Mouse (Mus musculus) Patski (cell line): ENCODE measurements around the gene Fam102b. TPM values are rescaled to one million over a fixed set of nuclear protein-coding genes. Genes with fewer than 3 reads are reported as not detected.

Source experiments
- ATAC-seq: fragments of 100-300 bp; one replicate; pipeline ENCODE4 v1.8.0; 2021
- CTCF ChIA-PET: fragments of 350-600 bp; sonication (Branson Sonifier 250); formaldehyde crosslinking; loops from one replicate; lab custom pipeline; 2022; ENCODE audit warnings: inconsistent platforms; lab: Charles Lee
- POLR2A ChIA-PET: fragments of 350-600 bp; sonication (Branson Sonifier 250); formaldehyde crosslinking; loops from one replicate; lab custom pipeline; 2022; ENCODE audit warnings: antibody characterized with exemption, inconsistent platforms; lab: Charles Lee
- DNase-seq: peaks from one replicate; pipeline ENCODE4 v3.0.0-alpha.2; 2011; ENCODE audit warnings: low read depth, low spot score
- H3K27me3 ChIP-seq: fragments of 371-371 bp; one replicate; pipeline ENCODE4 v1.5.1; 2021
- CTCF ChIP-seq: fragments of 100-300 bp; IDR thresholded peaks from one replicate; pipeline ENCODE4 v1.5.1; 2021
- in situ Hi-C: fragments of 300-500 bp; cut with MboI; formaldehyde crosslinking; loops from 3 replicates; pipeline ENCODE4 v1.11.1; 2018; ENCODE audit warnings: low pct_unique_long_range_greater_than_20kb, mixed read lengths
- polyA plus RNA-seq: library from polyadenylated mRNA; unstranded; gene quantifications from one replicate; pipeline ENCODE4 v1.2.3, GENCODE M21; 2021

The Fam102b gene
- polyA plus RNA-seq, 1 experiment from 2014 or later, result 30.5 TPM

GRCm38 (mm10) chr3:108939573-108939972 is 87.8 kb downstream of the Fam102b start, which contains the start of gene Henmt1:
Gene Henmt1 (plus strand): TSS chr3:108939873.
- DNase-seq (no peak), ATAC-seq (no peak)
- H3K27me3 ChIP-seq, result no peaks in the 10 kb centered on the region
- in situ Hi-C loops, result no loop called here
- ChIA-PET POLR2A (no interaction called here), CTCF (interaction anchor here (0.8 kb wide), 1 partner anchor 14 kb away, joined by 3 read pairs; no protein-coding TSS in a partner anchor)
- TF ChIP-seq CTCF, result no peak

GRCm38 (mm10) chr3:108938691-108939090 is 88.7 kb downstream of the Fam102b start:
- in situ Hi-C loops, result no loop called here
- CTCF ChIA-PET, result no interaction called here
- no peaks in the 10 kb centered on the region for H3K27me3 ChIP-seq
- no peak for TF ChIP-seq CTCF
- DNase-seq (no peak), ATAC-seq (no peak)
- POLR2A ChIA-PET, result no interaction called here

GRCm38 (mm10) chr3:108933557-108933956 is 93.8 kb downstream of the Fam102b start:
- no peaks in the 10 kb centered on the region for H3K27me3 ChIP-seq
- ChIA-PET CTCF (interaction anchor here (1.6 kb wide), 1 partner anchor 31 kb away, joined by 3 read pairs; no protein-coding TSS in a partner anchor), POLR2A (no interaction called here)

GRCm38 (mm10) chr3:108926308-108926707 is 101.1 kb downstream of the Fam102b start:
- in situ Hi-C loops, result no loop called here
- no peaks in the 10 kb centered on the region for H3K27me3 ChIP-seq
- ATAC-seq, result no peak
- CTCF ChIA-PET, result interaction anchor here (1.1 to 1.3 kb wide), 2 partner anchors 9 to 100 kb away, joined by 3 read pairs; partner anchors contain the start of gene Fam102b
- POLR2A ChIA-PET, result interaction anchor here (0.6 kb wide), 1 partner anchor 26 kb away, joined by 3 read pairs; no protein-coding TSS in a partner anchor
- DNase-seq, result no peak
- TF ChIP-seq CTCF, result no peak

More at GRCm38 (mm10) chr3:108933557-108933956, 93.8 kb downstream of the Fam102b start:
- ATAC-seq (no peak), DNase-seq (no peak)
- TF ChIP-seq CTCF, result no peak
- in situ Hi-C loops, result no loop called here

GRCm38 (mm10) chr3:108925677-108926076 is 101.7 kb downstream of the Fam102b start:
- DNase-seq (no peak), ATAC-seq (no peak)
- H3K27me3 ChIP-seq, result no peaks in the 10 kb centered on the region
- POLR2A ChIA-PET, result interaction anchor here (0.6 kb wide), 1 partner anchor 26 kb away, joined by 3 read pairs; no protein-coding TSS in a partner anchor
- no peak for TF ChIP-seq CTCF
- CTCF ChIA-PET, result interaction anchor here (0.6 to 1.3 kb wide), 4 partner anchors 9 to 85 kb away, joined by 3 to 4 read pairs (median 3); partner anchors contain the start of gene Henmt1
- in situ Hi-C loops, result no loop called here

- ChIA-PET POLR2A (no interaction called here), CTCF (interaction anchor here (0.8 to 1.6 kb wide), 4 partner anchors 8 to 105 kb away, joined by 3 to 6 read pairs (median 4); partner anchors contain the start of gene Fam102b)
- TF ChIP-seq CTCF, result no peak
- in situ Hi-C loops, result no loop called here
- no peaks in the 10 kb centered on the region for H3K27me3 ChIP-seq
- ATAC-seq, result no peak
- no peak for DNase-seq
These were observed 105.6 kb downstream of the Fam102b start for GRCm38 (mm10) chr3:108921822-108922221.

Other genes starting within 250 kb of the Fam102b start
- 60.3 TPM for gene Stxbp3, start 187.1 kb downstream of the Fam102b start, polyA plus RNA-seq
- gene Fndc7, start 137.6 kb downstream of the Fam102b start, polyA plus RNA-seq, result 0.10 TPM
- gene Prpf38b, start 115.9 kb downstream of the Fam102b start, polyA plus RNA-seq, result 115 TPM
- gene Henmt1, start 87.7 kb downstream of the Fam102b start, polyA plus RNA-seq, result 0.04 TPM
- gene Gm9857, start 87.2 kb downstream of the Fam102b start, polyA plus RNA-seq, result not detected
- not detected for gene Slc25a54, start 52.9 kb upstream of the Fam102b start, polyA plus RNA-seq
- 71.9 TPM for gene Slc25a24, start 95.5 kb upstream of the Fam102b start, polyA plus RNA-seq